Mouse (Mus musculus) C2C12 (cell line): ENCODE measurements at regions not wholly inside any gene's neighbourhood (a gene's known extent, or its start where the extent isn't known, plus 50 kb on each side); places are given as distances from the start of the nearest gene placed in this dataset.

Experiments used
- H3K27me3 ChIP-seq: one replicate; pipeline ENCODE4 v1.6.1; 2011; ENCODE audit not compliant: control insufficient read depth, insufficient read depth, insufficient read length
- H3K36me3 ChIP-seq: one replicate; pipeline ENCODE4 v1.6.1; 2011; ENCODE audit not compliant: control insufficient read depth, insufficient read depth
- H3K4me3 ChIP-seq: one replicate; pipeline ENCODE4 v1.5.1; 2011; ENCODE audit warnings: mild to moderate bottlenecking, control low read depth; ENCODE audit not compliant: poor library complexity, insufficient read depth, severe bottlenecking
- H3K79me2 ChIP-seq: one replicate; pipeline ENCODE4 v1.6.1; 2011; ENCODE audit not compliant: control insufficient read depth, insufficient read depth
- H3K79me3 ChIP-seq: one replicate; pipeline ENCODE4 v1.6.1; 2011; ENCODE audit warnings: low read depth, control low read depth
- H3ac ChIP-seq: one replicate; pipeline ENCODE3; 2011; ENCODE audit warnings: low read depth; ENCODE audit not compliant: control insufficient read depth, insufficient read length
- CEBPB ChIP-seq: IDR thresholded peaks from one replicate; pipeline ENCODE4 v1.6.1; 2011; ENCODE audit warnings: low read depth, mild to moderate bottlenecking, control low read depth, moderate library complexity
- CTCF ChIP-seq: IDR thresholded peaks from one replicate; pipeline ENCODE4 v1.5.1; 2011; ENCODE audit not compliant: control insufficient read depth, insufficient read depth, insufficient read length
- FOSL1 ChIP-seq: IDR thresholded peaks from one replicate; pipeline ENCODE4 v1.8.0; 2011; ENCODE audit warnings: mild to moderate bottlenecking, low read length; ENCODE audit not compliant: poor library complexity, insufficient read depth, severe bottlenecking
- MAX ChIP-seq: IDR thresholded peaks from one replicate; pipeline ENCODE4 v1.6.1; 2011; ENCODE audit warnings: mild to moderate bottlenecking, control low read depth
- MYOD1 ChIP-seq: IDR thresholded peaks from one replicate; pipeline ENCODE4 v1.6.1; 2011; ENCODE audit warnings: low read depth; ENCODE audit not compliant: control insufficient read depth, insufficient read length
- MYOG ChIP-seq: IDR thresholded peaks from one replicate; pipeline ENCODE4 v1.6.1; 2011; ENCODE audit not compliant: control insufficient read depth, insufficient read length; ENCODE audit errors: extremely low read depth
- USF1 ChIP-seq: IDR thresholded peaks from one replicate; pipeline ENCODE4 v1.6.1; 2011; ENCODE audit warnings: low read depth, mild to moderate bottlenecking, control low read depth, moderate library complexity

GRCm38 (mm10) chr12:110169261-110169660, 109.6 kb upstream of the Dio3 start:
- H3K27me3 ChIP-seq = no peaks in the 10 kb centered on the region
- H3K79me3 ChIP-seq = no peaks in the 10 kb centered on the region
- H3K4me3 ChIP-seq = no peak overlapping the region
- no peaks in the 10 kb centered on the region for H3K36me3 ChIP-seq
- TF ChIP-seq USF1 (no peak), CEBPB (no peak), FOSL1 (no peak), MYOD1 (no peak), CTCF (no peak)
- H3K79me2 ChIP-seq = no peaks in the 10 kb centered on the region
- no peak overlapping the region for H3ac ChIP-seq

- Histone ChIP-seq H3K36me3 (no peaks in the 10 kb centered on the region), H3K4me3 (no peak overlapping the region), H3K27me3 (no peaks in the 10 kb centered on the region), H3ac (no peak overlapping the region), H3K79me2 (no peaks in the 10 kb centered on the region), H3K79me3 (no peaks in the 10 kb centered on the region)
- TF ChIP-seq MYOD1 = no peak
- TF ChIP-seq FOSL1 = no peak
These were observed 108.4 kb upstream of the Dio3 start for GRCm38 (mm10) chr12:110170496-110170895.

- Histone ChIP-seq H3K4me3 (no peak overlapping the region), H3ac (no peak overlapping the region), H3K79me3 (no peaks in the 10 kb centered on the region), H3K79me2 (no peaks in the 10 kb centered on the region), H3K27me3 (no peaks in the 10 kb centered on the region), H3K36me3 (no peaks in the 10 kb centered on the region)
- TF ChIP-seq MAX (no peak), CEBPB (no peak), MYOG (no peak), MYOD1 (no peak), CTCF (no peak), FOSL1 (no peak), USF1 (no peak)
These were observed 101.0 kb upstream of the Dio3 start for GRCm38 (mm10) chr12:110177826-110178225.

- TF ChIP-seq MAX = no peak
- TF ChIP-seq CTCF = no peak
- no peak for TF ChIP-seq MYOD1
- no peak for TF ChIP-seq USF1
- TF ChIP-seq CEBPB = no peak
- no peak for TF ChIP-seq FOSL1
- TF ChIP-seq MYOG = no peak
- peaks cover 39% of the 10 kb centered on the region for H3K27me3 ChIP-seq
These were observed 95.4 kb upstream of the Dio3 start for GRCm38 (mm10) chr12:110183473-110183872.

GRCm38 (mm10) chr12:110185399-110185798, 93.5 kb upstream of the Dio3 start:
- TF ChIP-seq CTCF (no peak), MAX (no peak), MYOD1 (no peak), USF1 (no peak), FOSL1 (no peak), CEBPB (no peak), MYOG (no peak)
- Histone ChIP-seq H3K27me3 (peaks cover 50% of the 10 kb centered on the region), H3K4me3 (no peak overlapping the region), H3ac (no peak overlapping the region), H3K36me3 (no peaks in the 10 kb centered on the region), H3K79me2 (no peaks in the 10 kb centered on the region), H3K79me3 (no peaks in the 10 kb centered on the region)

More at GRCm38 (mm10) chr12:110183473-110183872, 95.4 kb upstream of the Dio3 start:
- H3K79me2 ChIP-seq = no peaks in the 10 kb centered on the region
- no peak overlapping the region for H3ac ChIP-seq
- no peaks in the 10 kb centered on the region for H3K36me3 ChIP-seq
- no peaks in the 10 kb centered on the region for H3K79me3 ChIP-seq
- no peak overlapping the region for H3K4me3 ChIP-seq

- peaks cover 50% of the 10 kb centered on the region for H3K27me3 ChIP-seq
- H3K36me3 ChIP-seq = no peaks in the 10 kb centered on the region
- TF ChIP-seq USF1 (no peak), CTCF (no peak), MAX (no peak), CEBPB (no peak), MYOG (no peak), MYOD1 (no peak), FOSL1 (no peak)
- H3ac ChIP-seq = no peak overlapping the region
- H3K4me3 ChIP-seq = no peak overlapping the region
- H3K79me3 ChIP-seq = no peaks in the 10 kb centered on the region
- H3K79me2 ChIP-seq = no peaks in the 10 kb centered on the region
These were observed 92.5 kb upstream of the Dio3 start for GRCm38 (mm10) chr12:110186381-110186780.
